Mouse (Mus musculus): ENCODE data around the gene Gsx1.

Gene Gsx1

DNA sequence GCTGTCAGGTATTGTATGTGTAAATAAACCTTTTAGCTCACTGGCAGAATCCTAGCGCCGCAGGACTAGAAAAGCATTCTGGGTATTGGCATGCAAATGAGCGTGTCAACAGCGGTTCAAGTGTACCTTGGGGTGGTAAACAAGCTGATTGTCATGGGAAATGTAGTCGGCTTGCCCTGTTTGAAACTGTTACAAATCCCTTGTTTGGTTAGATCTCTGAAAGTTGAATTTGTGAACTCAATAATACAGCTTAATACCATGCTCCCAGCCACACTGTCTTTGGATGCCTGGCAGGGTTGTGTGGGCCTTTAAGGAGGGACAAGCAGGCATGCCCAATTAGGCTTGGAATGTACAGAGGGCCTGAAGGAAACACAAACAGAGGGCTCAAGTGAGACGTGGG is 16.4 kb downstream of the Gsx1 start:
- no peak for DNase-seq (ENCODE audit: low spot score in 2 of 2)

DNA sequence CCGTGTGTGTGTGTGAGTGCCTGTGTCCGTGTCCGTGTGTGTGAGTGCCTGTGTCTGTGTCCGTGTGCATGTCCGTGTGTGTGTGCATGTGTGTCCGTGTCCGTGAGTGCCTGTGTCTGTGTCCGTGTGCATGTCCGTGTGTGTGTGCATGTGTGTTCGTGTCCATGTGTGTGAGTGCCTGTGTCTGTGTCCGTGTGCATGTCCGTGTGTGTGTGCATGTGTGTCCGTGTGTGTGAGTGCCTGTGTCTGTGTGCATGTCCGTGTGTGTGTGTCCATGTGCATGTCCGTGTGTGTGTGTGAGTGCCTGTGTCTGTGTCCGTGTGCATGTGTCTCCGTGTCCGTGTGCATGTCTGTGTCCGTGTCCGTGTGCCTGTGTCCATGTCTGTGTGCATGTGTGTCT is 19.4 kb downstream of the Gsx1 start:
- DNase-seq (ENCODE audit: low spot score in 2 of 2), result no peak

DNA sequence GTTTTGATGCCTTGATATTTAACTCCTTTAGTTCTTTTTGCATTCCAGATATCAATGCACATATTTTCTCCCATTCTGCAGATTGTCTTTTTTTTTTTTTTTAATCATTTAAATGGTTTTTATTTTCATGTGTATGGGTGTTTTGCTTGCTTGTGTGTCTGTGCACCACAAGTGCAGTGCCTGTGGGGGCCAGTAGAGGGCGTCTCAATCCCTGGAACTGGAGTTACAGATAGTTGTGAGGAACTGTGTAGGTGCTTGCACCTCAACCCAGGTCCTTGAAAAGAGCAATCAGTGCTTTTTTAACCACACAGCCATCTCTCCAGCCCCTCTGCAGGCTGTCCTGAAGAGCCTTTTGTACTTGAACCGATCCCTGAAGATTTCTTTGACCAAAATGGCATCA is 20.0 kb downstream of the Gsx1 start:
- no peak for DNase-seq (ENCODE audit: low spot score in 2 of 2)

DNA sequence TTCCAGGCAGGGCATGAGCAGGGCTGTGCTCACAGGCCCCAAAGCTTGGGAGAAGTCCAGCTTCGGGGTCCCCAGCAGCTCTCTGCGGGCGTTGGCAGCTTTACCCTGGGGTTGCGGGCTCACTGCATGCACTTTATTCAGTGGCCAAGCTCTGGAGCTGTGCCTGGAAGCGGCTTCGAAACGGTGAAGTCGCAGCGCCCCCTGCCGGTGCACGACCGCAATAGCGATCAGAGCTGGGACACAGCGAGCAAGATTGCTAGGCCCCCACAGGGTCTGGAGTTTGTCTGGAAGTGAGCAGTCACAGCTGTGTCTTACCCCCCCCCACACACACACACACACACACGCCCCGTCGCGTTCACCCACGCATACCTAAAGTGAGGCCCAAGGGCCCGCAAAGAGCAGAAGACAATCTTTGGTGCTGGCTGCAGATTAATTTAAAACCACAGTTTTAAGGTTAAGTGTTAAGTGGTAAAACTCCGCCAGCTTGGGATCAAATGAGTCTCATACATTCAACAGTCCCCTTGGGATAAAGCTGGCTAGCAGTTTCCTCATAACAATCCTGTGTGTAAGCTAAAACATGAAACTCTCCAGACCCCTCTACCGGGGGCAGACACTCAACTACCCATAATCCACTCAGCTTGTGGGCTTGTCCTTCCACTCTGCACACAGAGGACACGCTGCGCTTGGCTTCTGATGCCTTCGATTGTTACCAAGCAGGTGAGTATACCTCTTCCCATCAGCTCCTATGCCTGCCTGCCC is 39.0 kb downstream of the Gsx1 start:
- peak; percentile 52 to 76 for DNase-seq (ENCODE audit: low spot score in 2 of 2)

DNA sequence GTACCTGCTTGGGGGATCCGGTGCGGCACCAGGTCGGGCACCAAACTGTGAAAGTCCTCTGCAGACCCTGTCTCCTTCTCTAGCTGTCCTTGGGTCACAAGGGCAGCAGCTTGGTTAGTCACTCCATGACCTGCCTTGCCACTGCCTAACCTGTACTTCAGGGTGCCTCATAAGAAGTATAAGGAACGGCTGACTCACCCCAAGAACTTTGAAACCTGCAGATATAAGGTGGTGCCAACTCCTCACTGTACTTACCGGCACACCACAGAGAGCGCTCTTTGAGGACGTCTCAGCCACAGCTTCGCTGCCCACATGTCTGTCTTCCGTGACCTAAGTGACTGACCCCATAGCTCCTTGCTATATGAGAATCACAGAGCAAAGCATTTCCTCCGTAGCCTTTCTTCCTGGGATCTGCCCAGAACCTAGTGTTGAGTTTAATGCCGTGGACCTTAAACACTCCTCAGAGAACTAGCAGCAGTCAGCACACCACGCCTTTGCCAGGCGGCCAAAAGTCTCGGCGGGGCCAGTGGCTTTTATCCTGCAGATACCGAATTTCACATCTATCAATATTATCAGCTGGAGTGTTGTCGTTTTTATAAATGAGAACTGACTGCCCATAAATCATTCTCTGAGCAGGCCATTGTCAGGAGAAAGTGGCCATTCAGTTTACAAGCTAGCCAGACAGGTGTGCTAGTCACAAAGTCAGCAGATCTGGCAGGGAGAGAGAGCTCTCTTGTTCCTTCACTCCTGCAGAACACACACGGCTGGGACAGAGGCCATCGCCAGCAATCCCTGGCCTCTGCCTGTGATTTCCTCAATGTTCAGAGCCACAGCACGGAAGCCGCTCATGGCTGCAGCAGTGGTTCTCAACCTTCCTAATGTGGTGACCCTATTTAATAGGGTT is 47.2 kb downstream of the Gsx1 start:
- DNase-seq (ENCODE audit: low spot score in 2 of 2), result no peak

Data from frontal cortex, postnatal 14 days (tissue).